Mouse (Mus musculus) forebrain, embryonic 10.5 days (tissue): ENCODE measurements at regions not wholly inside any gene's neighbourhood (a gene's known extent, or its start where the extent isn't known, plus 50 kb on each side); places are given as distances from the start of the nearest gene placed in this dataset.

Source experiments
- DNase-seq: peaks from one replicate; pipeline ENCODE4 v3.0.0-alpha.2; 2017; ENCODE audit warnings: low spot score; ENCODE audit errors: extremely low spot score
- H3K27ac ChIP-seq: fragments of 300-500 bp; sonication (generic); 2 replicates; pipeline ENCODE4 v1.5.1; 2016; ENCODE audit warnings: mild to moderate bottlenecking
- H3K27me3 ChIP-seq: fragments of 300-500 bp; sonication (generic); 2 replicates; pipeline ENCODE4 v1.6.1; 2016; ENCODE audit warnings: mild to moderate bottlenecking; ENCODE audit not compliant: poor library complexity, severe bottlenecking
- H3K36me3 ChIP-seq: fragments of 300-500 bp; sonication (generic); replicated peaks from 2 replicates; pipeline ENCODE4 v1.6.1; 2016; ENCODE audit warnings: mild to moderate bottlenecking, moderate library complexity
- H3K4me1 ChIP-seq: fragments of 300-500 bp; sonication (generic); 2 replicates; pipeline ENCODE4 v1.6.1; 2016
- H3K4me3 ChIP-seq: fragments of 300-500 bp; sonication (generic); 2 replicates; pipeline ENCODE4 v1.5.1; 2016; ENCODE audit warnings: mild to moderate bottlenecking, moderate library complexity
- H3K9me3 ChIP-seq: fragments of 300-500 bp; sonication (generic); 2 replicates; pipeline ENCODE4 v1.6.1; 2016; ENCODE audit warnings: mild to moderate bottlenecking, moderate library complexity
- WGBS: fragments of 180-500 bp; shearing (Covaris S2); methylation state at CpG from one replicate; pipeline ENCODE4 v1.1.7; 2016; 5-methylcytosine and 5-hydroxymethylcytosine counted together

- 75% methylated on average over 6 of the region's 6 CpGs for WGBS
Observed at GRCm38 (mm10) chr15:8582676-8583075, 62.9 kb upstream of the Gm2310 start.

GRCm38 (mm10) chr15:8581146-8581913 is 61.6 kb upstream of the Gm2310 start:
- no peaks in the 10 kb centered on the region for H3K36me3 ChIP-seq
- peaks cover 16% of the 10 kb centered on the region for H3K4me1 ChIP-seq
- no peak for DNase-seq
- no peak overlapping the region for H3K4me3 ChIP-seq
- peaks cover 7% of the 10 kb centered on the region; the same call in 1 of the 2 replicates for H3K27me3 ChIP-seq
- H3K27ac ChIP-seq, result no peak overlapping the region
- H3K9me3 ChIP-seq, result no peaks in the 10 kb centered on the region
- WGBS, result 84% methylated on average over 8 of the region's 8 CpGs

More at GRCm38 (mm10) chr15:8582676-8583075, 62.9 kb upstream of the Gm2310 start:
- Histone ChIP-seq H3K27me3 (peaks cover 7% of the 10 kb centered on the region; the same call in 1 of the 2 replicates), H3K9me3 (no peaks in the 10 kb centered on the region), H3K4me1 (peaks cover 21% of the 10 kb centered on the region), H3K36me3 (no peaks in the 10 kb centered on the region), H3K4me3 (no peak overlapping the region), H3K27ac (no peak overlapping the region)
- no peak for DNase-seq

GRCm38 (mm10) chr15:8580077-8580476 is 60.3 kb upstream of the Gm2310 start:
- DNase-seq, result no peak
- Histone ChIP-seq H3K9me3 (no peaks in the 10 kb centered on the region), H3K27me3 (peaks cover 7% of the 10 kb centered on the region; the same call in 1 of the 2 replicates), H3K36me3 (no peaks in the 10 kb centered on the region), H3K4me1 (peaks cover 16% of the 10 kb centered on the region), H3K4me3 (no peak overlapping the region), H3K27ac (no peak overlapping the region)

DNA sequence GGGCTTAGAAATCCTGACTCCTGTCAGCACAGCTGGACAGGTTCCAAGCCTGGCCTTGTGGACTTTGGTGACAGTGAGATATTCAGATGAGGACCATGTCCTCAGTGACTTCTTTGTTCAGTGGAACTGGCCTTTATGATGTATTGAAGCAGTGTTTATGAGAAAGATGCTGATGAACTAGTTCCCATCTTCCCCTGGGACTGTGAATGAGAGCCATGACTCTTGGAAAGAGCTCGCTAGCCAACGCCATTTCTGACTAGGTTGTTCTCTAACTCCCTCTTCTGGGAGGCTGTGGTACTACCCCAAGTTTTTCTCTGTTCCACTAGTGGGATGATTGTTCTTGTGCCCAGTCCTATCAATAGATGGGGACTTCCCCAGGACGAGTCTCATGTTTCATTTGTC is 57.7 kb upstream of the Gm2310 start:
- WGBS, result 9% methylated on average over 3 of the region's 3 CpGs
- peaks cover 7% of the 10 kb centered on the region; the same call in 1 of the 2 replicates for H3K27me3 ChIP-seq
- DNase-seq, result no peak

DNA sequence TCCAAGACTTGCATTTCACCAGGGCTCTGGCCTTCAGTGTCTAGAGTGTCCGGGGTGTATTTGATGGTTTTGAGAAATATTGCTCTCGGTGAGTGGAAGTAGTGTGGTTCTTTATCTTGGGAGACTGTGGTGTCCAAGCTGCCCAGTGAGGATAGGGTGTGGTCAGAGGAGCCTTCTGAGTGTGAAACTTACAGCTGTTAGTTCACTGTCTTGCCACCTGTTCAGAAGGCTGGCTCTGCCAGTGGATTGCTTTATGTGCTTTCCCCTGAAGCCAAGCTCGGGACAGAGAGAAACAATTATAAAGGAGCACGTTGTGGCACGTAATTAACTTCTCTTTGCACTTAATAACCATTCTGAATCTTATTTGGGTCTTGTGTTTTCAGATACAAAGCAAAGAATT is 57.2 kb upstream of the Gm2310 start:
- Histone ChIP-seq H3K36me3 (no peaks in the 10 kb centered on the region), H3K4me1 (no peaks in the 10 kb centered on the region), H3K27me3 (peaks cover 7% of the 10 kb centered on the region; the same call in 1 of the 2 replicates), H3K9me3 (no peaks in the 10 kb centered on the region), H3K27ac (no peak overlapping the region), H3K4me3 (no peak overlapping the region)
- 82% methylated on average over 5 of the region's 5 CpGs for WGBS
- DNase-seq, result no peak

More for the DNA sequence above, 57.7 kb upstream of the Gm2310 start:
- Histone ChIP-seq H3K4me1 (peaks cover under 1% of the 10 kb centered on the region; the same call in 1 of the 2 replicates), H3K36me3 (no peaks in the 10 kb centered on the region), H3K27ac (no peak overlapping the region), H3K9me3 (no peaks in the 10 kb centered on the region), H3K4me3 (no peak overlapping the region)

- H3K36me3 ChIP-seq, result no peaks in the 10 kb centered on the region
- H3K4me1 ChIP-seq, result peaks cover 15% of the 10 kb centered on the region
- peak overlapping the region; percentile 51 for H3K27ac ChIP-seq
- no peak for DNase-seq
- WGBS, result 8% methylated on average over 11 of the region's 11 CpGs
- no peaks in the 10 kb centered on the region for H3K9me3 ChIP-seq
- H3K4me3 ChIP-seq, result peak overlapping the region; percentile 68
- H3K27me3 ChIP-seq, result peaks cover 36% of the 10 kb centered on the region
Observed at GRCm38 (mm10) chr15:8569617-8570016, 49.9 kb upstream of the Gm2310 start.
